Mouse (Mus musculus): ENCODE results near the gene Glipr1.

GRCm38 (mm10) chr10:111986453-111986852 lies 16.0 kb downstream of the Glipr1 start:
- no peak for TF ChIP-seq POLR2A (IDR thresholded peaks at IDR 0.05; ENCODE audit: borderline replicate concordance, low read depth, low read length)
- TF ChIP-seq CTCF (IDR thresholded peaks at IDR 0.05; ENCODE audit: low read depth, low read length), result no peak
